Comparison of ENCODE assay signal across 8 mouse cellular contexts in genomic region chr10:93168067-93168466, GRCm38 (mm10). TPM values are rescaled to one million over a fixed set of nuclear protein-coding genes. Genes with fewer than 3 reads are reported as not detected.
A peak's percentile ranks its signal among the peaks of the same experiment; 100 is the strongest.
DNase-seq lines count a peak whose midpoint lies in the region; ATAC-seq and TF ChIP-seq lines count a peak whose summit lies in the region.

No protein-coding gene starts in this region.

- no peak for DNase-seq in embryonic facial prominence, embryonic 10.5 days (ENCODE audit: low spot score)
- no peak for DNase-seq in liver, adult 2 months (ENCODE audit: extremely low read depth, low read depth, low spot score)
- no peak for DNase-seq in liver
- DNase-seq in ovary, adult 18-20 months (ENCODE audit: low spot score), result no peak
- DNase-seq in gastrocnemius, postnatal 4 days (ENCODE audit: low spot score in 2 of 2), result no peak

- H3K9ac ChIP-seq in embryonic facial prominence, embryonic 13.5 days, result no peak overlapping the region
- no peak overlapping the region for H3K9ac ChIP-seq in liver, adult 2 months (ENCODE audit: low read depth, low read length)
- H3K9ac ChIP-seq in midbrain, embryonic 15.5 days, result no peak overlapping the region

- H3K9me3 ChIP-seq in embryonic facial prominence, embryonic 13.5 days, result no peaks in the 10 kb centered on the region
- H3K9me3 ChIP-seq in embryonic facial prominence, embryonic 10.5 days, result no peaks in the 10 kb centered on the region
- H3K9me3 ChIP-seq in midbrain, embryonic 15.5 days, result no peaks in the 10 kb centered on the region

- no peak for TF ChIP-seq CTCF in liver, adult 2 months (IDR thresholded peaks at IDR 0.05; ENCODE audit: low read depth, low read length)
- no peak for TF ChIP-seq CTCF in cortical plate, adult 2 months (IDR thresholded peaks at IDR 0.05; ENCODE audit: extremely low read depth, insufficient read depth, low read length)

- 0 out of 2 replicates have a peak overlapping the region, but pooled peaks have one; percentile 11 for H3K27ac ChIP-seq in embryonic facial prominence, embryonic 13.5 days
- no peak overlapping the region for H3K27ac ChIP-seq in embryonic facial prominence, embryonic 10.5 days (replicated peaks)
- H3K27ac ChIP-seq in liver, adult 2 months (replicated peaks; ENCODE audit: insufficient read depth, low read depth, low read length), result peak overlapping the region; percentile 20; the same call in 1 of the 2 replicates
- H3K27ac ChIP-seq in cortical plate, adult 2 months (ENCODE audit: insufficient read depth, low read length), result peak overlapping the region; percentile 21
- H3K27ac ChIP-seq in midbrain, embryonic 15.5 days, result 0 out of 2 replicates have a peak overlapping the region, but pooled peaks have one; percentile 29

- no peak overlapping the region for H3K4me3 ChIP-seq in embryonic facial prominence, embryonic 13.5 days
- no peak overlapping the region for H3K4me3 ChIP-seq in embryonic facial prominence, embryonic 10.5 days
- H3K4me3 ChIP-seq in liver, adult 2 months (ENCODE audit: insufficient read depth, low read depth, low read length), result no peak overlapping the region
- H3K4me3 ChIP-seq in cortical plate, adult 2 months (ENCODE audit: insufficient read depth, low read length), result no peak overlapping the region
- no peak overlapping the region for H3K4me3 ChIP-seq in midbrain, embryonic 15.5 days

- peaks cover 27% of the 10 kb centered on the region for H3K4me1 ChIP-seq in embryonic facial prominence, embryonic 13.5 days
- H3K4me1 ChIP-seq in embryonic facial prominence, embryonic 10.5 days, result peaks cover 49% of the 10 kb centered on the region
- peaks cover 27% of the 10 kb centered on the region for H3K4me1 ChIP-seq in liver, adult 2 months (ENCODE audit: control insufficient read depth, insufficient read depth, low read length)
- H3K4me1 ChIP-seq in cortical plate, adult 2 months (ENCODE audit: control insufficient read depth, insufficient read depth, low read length), result peaks cover 19% of the 10 kb centered on the region
- H3K4me1 ChIP-seq in midbrain, embryonic 15.5 days, result peaks cover 38% of the 10 kb centered on the region

- TF ChIP-seq POLR2A in liver, adult 2 months (IDR thresholded peaks at IDR 0.05; ENCODE audit: extremely low read depth, insufficient read depth, low read length), result no peak
- TF ChIP-seq POLR2A in cortical plate, adult 2 months (IDR thresholded peaks at IDR 0.05; ENCODE audit: extremely low read depth, insufficient read depth, low read length), result no peak

- H3K27me3 ChIP-seq in embryonic facial prominence, embryonic 13.5 days, result no peaks in the 10 kb centered on the region
- H3K27me3 ChIP-seq in embryonic facial prominence, embryonic 10.5 days (replicated peaks; ENCODE audit: low read depth, poor library complexity, severe bottlenecking), result no peaks in the 10 kb centered on the region
- H3K27me3 ChIP-seq in liver, adult 2 months (ENCODE audit: control insufficient read depth, insufficient read depth, low read length), result no peaks in the 10 kb centered on the region
- no peaks in the 10 kb centered on the region for H3K27me3 ChIP-seq in midbrain, embryonic 15.5 days (replicated peaks)

- no peak for ATAC-seq in embryonic facial prominence, embryonic 13.5 days (ENCODE audit: insufficient number of reproducible peaks, insufficient read depth, low FRiP score, low TSS enrichment, low read depth)
- ATAC-seq in midbrain, embryonic 15.5 days (replicated peaks), result 0 out of 2 replicates have a peak, but pooled peaks have one; percentile 59

- H3K79me2 ChIP-seq in liver, adult 2 months (ENCODE audit: control insufficient read depth, insufficient read depth, low read length), result peaks cover 36% of the 10 kb centered on the region

- 37% methylated on average over 4 of the region's 4 CpGs for WGBS in embryonic facial prominence, embryonic 13.5 days
- 40% methylated on average over 4 of the region's 4 CpGs for WGBS in embryonic facial prominence, embryonic 10.5 days
- WGBS in liver, adult 2 months, result 63% methylated on average over 4 of the region's 4 CpGs
- WGBS in midbrain, embryonic 15.5 days, result 17% methylated on average over 4 of the region's 4 CpGs

- no peak overlapping the region for H3K4me2 ChIP-seq in embryonic facial prominence, embryonic 13.5 days
- H3K4me2 ChIP-seq in midbrain, embryonic 15.5 days, result no peak overlapping the region

- no peaks in the 10 kb centered on the region for H3K36me3 ChIP-seq in embryonic facial prominence, embryonic 13.5 days
- peaks cover 8% of the 10 kb centered on the region for H3K36me3 ChIP-seq in embryonic facial prominence, embryonic 10.5 days (replicated peaks)
- H3K36me3 ChIP-seq in liver, adult 2 months (ENCODE audit: control insufficient read depth, insufficient read depth, low read length), result no peaks in the 10 kb centered on the region
- H3K36me3 ChIP-seq in midbrain, embryonic 15.5 days (replicated peaks), result no peaks in the 10 kb centered on the region

RNA-seq across cellular contexts. Expression of gene Cdk17, which starts 7.4 kb away (rescaled TPM):
- 19.2 and 20.6 TPM in 2 replicates for polyA plus RNA-seq in embryonic facial prominence, embryonic 13.5 days (2015; fragmentation: Nextera tagmentation; extraction: Ambion mirVana)
- polyA plus RNA-seq in embryonic facial prominence, embryonic 10.5 days (2016; fragmentation: Nextera tagmentation; extraction: Ambion mirVana), result 18.1 and 19.0 TPM in 2 replicates
- total RNA-seq in liver, adult 2 months (2014; rRNA removed), result 17.1 and 17.7 TPM in 2 replicates
- polyA plus RNA-seq in liver, adult 2 months (2012; rRNA removed), result 11.3 and 12.5 TPM in 2 replicates
- polyA plus RNA-seq in cortical plate, adult 2 months (2012; rRNA removed), result 134 and 142 TPM in 2 replicates
- 42.2 and 45.7 TPM in 2 replicates for polyA plus RNA-seq in midbrain, embryonic 15.5 days (2015; fragmentation: Nextera tagmentation; extraction: Ambion mirVana)
- 10 to 100 TPM; 29.5 to 30.3 TPM for total RNA-seq in gastrocnemius, postnatal 4 days (2021)
